Mouse (Mus musculus) limb, embryonic 14.5 days (tissue): ENCODE data around the gene Cacng2. TPM values are rescaled to one million over a fixed set of nuclear protein-coding genes. Genes with fewer than 3 reads are reported as not detected.
"Not testable (repeated sequence)": the region's sequence is repeated elsewhere in the genome, so short reads cannot be mapped to it uniquely, and the experiment has no call there.

Experiments
- ATAC-seq: fragments of 200-750 bp; cut with Nextera tagmentation; 2 replicates; pipeline ENCODE4 v1.8.0; 2017; ENCODE audit warnings: low read depth, moderate number of reproducible peaks, moderate TSS enrichment; ENCODE audit not compliant: low FRiP score
- DNase-seq: peaks from one replicate; pipeline ENCODE4 v3.0.0-alpha.2; 2015; ENCODE audit warnings: low spot score
- H3K27ac ChIP-seq: fragments of 300-500 bp; sonication (generic); replicated peaks from 2 replicates; pipeline ENCODE4 v1.5.1; 2014; ENCODE audit warnings: low read depth, mild to moderate bottlenecking, low read length, moderate library complexity, mixed read lengths
- H3K27me3 ChIP-seq: fragments of 300-500 bp; sonication (generic); 2 replicates; pipeline ENCODE4 v1.6.1; 2014; ENCODE audit warnings: low read length, mixed read lengths; ENCODE audit not compliant: control insufficient read depth, insufficient read depth
- H3K36me3 ChIP-seq: fragments of 300-500 bp; sonication (generic); 2 replicates; pipeline ENCODE4 v1.6.1; 2014; ENCODE audit warnings: mild to moderate bottlenecking, low read length, moderate library complexity, mixed read lengths; ENCODE audit not compliant: control insufficient read depth, insufficient read depth
- H3K4me1 ChIP-seq: fragments of 300-500 bp; sonication (generic); 2 replicates; pipeline ENCODE4 v1.6.1; 2014; ENCODE audit warnings: antibody characterized with exemption, low read length, mixed read lengths; ENCODE audit not compliant: control insufficient read depth, insufficient read depth
- H3K4me2 ChIP-seq: fragments of 300-500 bp; sonication (generic); replicated peaks from 2 replicates; pipeline ENCODE4 v1.6.1; 2014; ENCODE audit warnings: low read depth, mild to moderate bottlenecking, low read length, moderate library complexity; ENCODE audit not compliant: severe bottlenecking
- H3K4me3 ChIP-seq: fragments of 300-500 bp; sonication (generic); replicated peaks from 2 replicates; pipeline ENCODE4 v1.5.1; 2014; ENCODE audit warnings: low read length
- H3K9ac ChIP-seq: fragments of 300-500 bp; sonication (generic); 2 replicates; pipeline ENCODE4 v1.6.1; 2014; ENCODE audit warnings: mild to moderate bottlenecking, low read depth, low read length, moderate library complexity; ENCODE audit not compliant: severe bottlenecking
- H3K9me3 ChIP-seq: fragments of 300-500 bp; sonication (generic); 2 replicates; pipeline ENCODE4 v1.6.1; 2016; ENCODE audit warnings: low read length; ENCODE audit not compliant: control insufficient read depth
- POLR2A ChIP-seq: fragments of 200-500 bp; IDR thresholded peaks from 2 replicates; pipeline ENCODE4 v1.8.0; 2012; ENCODE audit warnings: inconsistent platforms, mild to moderate bottlenecking, moderate library complexity, borderline replicate concordance; ENCODE audit not compliant: insufficient read depth, insufficient read length; ENCODE audit errors: extremely low read depth
- WGBS: fragments of 180-500 bp; shearing (Covaris S2); extraction: QIAGEN DNeasy Blood & Tissue Kit; methylation state at CpG from one replicate; pipeline ENCODE4 v1.1.7; 2014; 5-methylcytosine and 5-hydroxymethylcytosine counted together
- polyA plus RNA-seq, 2 experiments: library from polyadenylated mRNA; depleted of rRNA in 1 of 2; stranded (reverse) in 1 of 2; unstranded in 1 of 2; fragments of >200 nt; fragmentation: Nextera tagmentation in 1 of 2; extraction: Ambion mirVana in 1 of 2; gene quantifications; 2 replicates each; pipeline versions ENCODE4 v1.2.1 to v1.2.3; 2012 to 2014

Gene Cacng2
- polyA plus RNA-seq, 2 experiments: 0.03 TPM; not detected in 1

GRCm38 (mm10) chr15:78024211-78024610, 95.6 kb downstream of the Cacng2 start:
- WGBS: 80% methylated on average over 4 of the region's 4 CpGs
- H3K4me3 ChIP-seq: no peak overlapping the region
- no peak for ATAC-seq

GRCm38 (mm10) chr15:78014046-78014445, 105.8 kb downstream of the Cacng2 start:
- no peak overlapping the region for H3K4me3 ChIP-seq
- TF ChIP-seq POLR2A: no peak
- no peak for ATAC-seq
- H3K36me3 ChIP-seq: no peaks in the 10 kb centered on the region
- no peak overlapping the region for H3K9ac ChIP-seq
- no peaks in the 10 kb centered on the region for H3K9me3 ChIP-seq
- H3K27me3 ChIP-seq: no peaks in the 10 kb centered on the region
- DNase-seq: no peak
- 97% methylated on average over 1 of the region's 1 CpGs for WGBS
- H3K27ac ChIP-seq: no peak overlapping the region
- no peaks in the 10 kb centered on the region for H3K4me1 ChIP-seq
- H3K4me2 ChIP-seq: no peak overlapping the region

More at GRCm38 (mm10) chr15:78024211-78024610, 95.6 kb downstream of the Cacng2 start:
- TF ChIP-seq POLR2A: no peak
- H3K9me3 ChIP-seq: no peaks in the 10 kb centered on the region
- H3K4me1 ChIP-seq: no peaks in the 10 kb centered on the region
- DNase-seq: no peak
- H3K9ac ChIP-seq: no peak overlapping the region
- no peaks in the 10 kb centered on the region for H3K36me3 ChIP-seq
- H3K4me2 ChIP-seq: no peak overlapping the region
- H3K27me3 ChIP-seq: no peaks in the 10 kb centered on the region
- no peak overlapping the region for H3K27ac ChIP-seq

GRCm38 (mm10) chr15:78008206-78008605, 111.6 kb downstream of the Cacng2 start:
- H3K4me1 ChIP-seq, H3K27me3 ChIP-seq, H3K4me2 ChIP-seq, ATAC-seq, H3K27ac ChIP-seq, DNase-seq, H3K9ac ChIP-seq, H3K9me3 ChIP-seq, H3K4me3 ChIP-seq, H3K36me3 ChIP-seq: not testable (repeated sequence)
- WGBS: 93% methylated on average over 8 of the region's 8 CpGs

- Histone ChIP-seq H3K4me3 (no peak overlapping the region), H3K9me3 (no peaks in the 10 kb centered on the region), H3K27me3 (no peaks in the 10 kb centered on the region), H3K4me2 (no peak overlapping the region), H3K36me3 (no peaks in the 10 kb centered on the region), H3K4me1 (no peaks in the 10 kb centered on the region), H3K9ac (no peak overlapping the region), H3K27ac (no peak overlapping the region)
- TF ChIP-seq POLR2A: no peak
- no peak for ATAC-seq
- no peak for DNase-seq
- WGBS: 52% methylated on average over 9 of the region's 9 CpGs
These were observed 115.9 kb downstream of the Cacng2 start for GRCm38 (mm10) chr15:78003929-78004328.

DNA sequence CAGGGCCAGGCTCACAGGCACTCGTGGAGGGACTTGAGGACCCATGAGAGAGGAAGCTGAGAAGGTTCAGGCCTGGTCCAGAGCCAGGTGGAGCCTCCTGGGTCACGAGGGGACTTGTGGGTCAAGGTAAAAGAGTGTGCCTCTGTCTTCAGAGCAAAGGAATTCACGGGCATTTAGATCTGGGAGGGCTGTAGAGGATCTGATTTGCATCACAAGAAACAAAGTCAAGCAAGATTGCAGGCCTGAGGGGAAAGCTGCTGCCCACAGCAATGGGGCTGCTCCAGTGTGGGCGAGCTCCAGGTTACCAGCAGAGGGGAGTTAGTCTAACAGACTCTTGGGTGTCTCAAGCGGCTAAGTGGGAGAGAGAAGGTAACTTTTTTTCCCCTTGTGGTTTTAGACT, 118.4 kb downstream of the Cacng2 start:
- DNase-seq (no peak), ATAC-seq (no peak)
- Histone ChIP-seq H3K9ac (no peak overlapping the region), H3K4me3 (no peak overlapping the region), H3K27ac (no peak overlapping the region), H3K4me2 (no peak overlapping the region), H3K9me3 (no peaks in the 10 kb centered on the region), H3K36me3 (no peaks in the 10 kb centered on the region), H3K27me3 (no peaks in the 10 kb centered on the region), H3K4me1 (no peaks in the 10 kb centered on the region)
- WGBS: 23% methylated on average over 5 of the region's 5 CpGs
- TF ChIP-seq POLR2A: no peak

DNA sequence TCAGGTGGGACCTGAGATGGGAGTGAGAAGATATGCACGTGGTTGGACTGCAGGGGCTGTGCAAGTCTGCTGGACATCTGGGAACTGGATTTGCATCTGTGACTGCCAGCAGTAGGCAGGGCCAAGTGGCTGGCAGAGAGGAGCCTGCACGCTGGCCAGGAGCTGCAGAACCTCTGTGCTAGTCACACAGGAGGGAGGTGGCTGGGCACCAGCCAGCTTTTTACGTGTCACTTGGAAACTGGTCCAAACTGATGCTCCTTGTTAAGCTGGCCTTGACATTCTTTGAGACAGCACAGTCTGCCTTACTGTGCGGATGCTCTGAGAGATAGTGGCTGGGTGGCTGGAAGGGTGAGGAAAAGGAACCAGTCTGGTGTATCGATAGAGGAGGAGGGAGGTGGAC, 131.3 kb downstream of the Cacng2 start:
- no peak overlapping the region for H3K27ac ChIP-seq
- no peak for TF ChIP-seq POLR2A
- ATAC-seq (no peak), DNase-seq (no peak)
- H3K4me2 ChIP-seq: no peak overlapping the region
- whole genome bisulfite sequencing: 65% methylated on average over 5 of the region's 5 CpGs
- no peak overlapping the region for H3K4me3 ChIP-seq
- H3K27me3 ChIP-seq: no peaks in the 10 kb centered on the region
- H3K36me3 ChIP-seq: no peaks in the 10 kb centered on the region
- no peaks in the 10 kb centered on the region for H3K9me3 ChIP-seq
- H3K9ac ChIP-seq: no peak overlapping the region
- no peaks in the 10 kb centered on the region for H3K4me1 ChIP-seq
